Mouse (Mus musculus) skeletal muscle tissue, adult 2 months (tissue): ENCODE data around the gene Lactbl1.

Experiments
- DNase-seq: peaks from one replicate; pipeline ENCODE4 v3.0.0-alpha.2; 2012; ENCODE audit warnings: low read depth, low spot score

Lactbl1 gene

DNA sequence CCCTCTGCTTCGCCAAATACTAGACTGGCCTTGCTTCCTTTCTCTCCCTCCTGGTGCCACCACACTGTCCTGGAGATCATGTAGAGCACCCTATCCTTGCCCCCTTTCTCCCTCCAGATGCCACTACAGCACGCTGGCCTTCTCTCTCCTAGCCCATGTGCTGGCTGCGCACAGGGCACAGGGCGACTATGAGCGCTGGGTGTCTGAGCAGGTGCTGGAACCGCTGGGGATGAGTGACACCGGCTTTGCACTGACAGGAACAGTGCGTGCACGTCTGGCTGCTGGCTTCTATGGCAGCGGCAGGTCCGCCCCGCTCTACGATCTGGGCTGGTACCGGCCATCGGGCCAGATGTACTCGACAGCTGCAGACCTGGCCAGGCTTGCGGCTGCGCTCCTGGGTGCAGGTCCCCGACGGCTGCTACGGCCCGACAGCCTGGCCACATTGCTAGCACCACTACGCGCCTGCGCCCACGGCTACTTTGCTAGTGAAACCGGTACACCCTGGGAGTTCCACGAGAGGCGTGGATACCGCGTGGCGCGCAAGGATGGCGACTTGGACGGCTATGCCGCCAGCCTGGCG lies 14.7 kb downstream of the Lactbl1 start:
- DNase-seq, result no peak

DNA sequence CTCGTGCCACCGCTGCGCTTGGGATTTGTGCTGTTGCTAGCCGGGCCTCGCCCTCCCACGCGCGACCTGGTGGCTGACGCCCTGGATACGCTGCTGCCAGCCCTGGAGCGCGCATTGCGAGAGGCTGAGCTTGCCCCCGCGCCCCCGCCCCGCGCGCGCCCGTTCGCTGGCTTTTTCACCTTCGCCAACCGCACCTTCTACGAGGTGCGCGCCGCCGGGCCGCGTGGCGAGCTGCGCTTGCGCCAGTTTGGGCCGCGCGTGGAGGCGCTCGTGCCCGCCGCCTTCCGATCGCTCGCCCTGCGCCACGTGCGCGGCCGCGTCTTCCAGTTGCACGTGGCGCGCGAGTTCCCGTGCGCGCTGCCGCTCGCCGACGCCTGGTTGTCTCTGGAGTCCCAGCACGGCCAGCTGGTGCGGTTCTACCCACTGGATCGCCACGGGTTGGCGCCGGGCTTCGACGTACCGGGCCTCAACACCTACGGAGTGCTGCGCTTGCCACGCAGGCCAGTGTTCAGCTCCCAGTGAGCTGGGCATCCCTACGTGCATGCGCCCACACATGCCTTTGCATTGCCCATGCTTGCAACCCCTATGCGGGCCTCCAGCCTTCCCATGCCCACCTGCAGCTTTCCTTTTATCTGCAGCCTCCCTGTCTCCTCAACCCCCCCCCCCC lies 15.3 kb downstream of the Lactbl1 start:
- no peak for DNase-seq

- DNase-seq, result no peak
Observed at GRCm38 (mm10) chr4:136638230-136638750, 15.9 kb downstream of the Lactbl1 start.

DNA sequence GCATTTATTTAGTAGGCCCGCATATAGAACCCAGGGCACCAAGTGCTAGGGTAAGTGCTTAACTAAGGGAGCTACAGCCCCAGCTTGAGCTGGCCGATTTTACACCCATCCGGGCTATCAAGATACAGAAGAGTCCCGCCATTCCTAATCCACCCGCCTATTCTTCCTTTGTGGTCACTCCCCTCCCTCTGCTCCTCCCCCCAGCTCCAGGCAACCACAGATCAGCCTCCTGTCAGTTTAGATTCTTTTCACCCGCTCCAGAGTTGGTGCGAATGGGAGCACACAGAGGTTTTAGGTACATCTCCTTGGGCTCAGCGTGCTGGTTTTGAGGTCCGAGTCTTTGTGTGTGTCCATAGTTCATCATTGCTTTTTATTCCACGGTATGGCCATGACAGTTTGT lies 16.5 kb downstream of the Lactbl1 start:
- DNase-seq, result no peak

- peak; percentile 20 for DNase-seq
Observed at GRCm38 (mm10) chr4:136648922-136649479, 26.6 kb downstream of the Lactbl1 start.

DNA sequence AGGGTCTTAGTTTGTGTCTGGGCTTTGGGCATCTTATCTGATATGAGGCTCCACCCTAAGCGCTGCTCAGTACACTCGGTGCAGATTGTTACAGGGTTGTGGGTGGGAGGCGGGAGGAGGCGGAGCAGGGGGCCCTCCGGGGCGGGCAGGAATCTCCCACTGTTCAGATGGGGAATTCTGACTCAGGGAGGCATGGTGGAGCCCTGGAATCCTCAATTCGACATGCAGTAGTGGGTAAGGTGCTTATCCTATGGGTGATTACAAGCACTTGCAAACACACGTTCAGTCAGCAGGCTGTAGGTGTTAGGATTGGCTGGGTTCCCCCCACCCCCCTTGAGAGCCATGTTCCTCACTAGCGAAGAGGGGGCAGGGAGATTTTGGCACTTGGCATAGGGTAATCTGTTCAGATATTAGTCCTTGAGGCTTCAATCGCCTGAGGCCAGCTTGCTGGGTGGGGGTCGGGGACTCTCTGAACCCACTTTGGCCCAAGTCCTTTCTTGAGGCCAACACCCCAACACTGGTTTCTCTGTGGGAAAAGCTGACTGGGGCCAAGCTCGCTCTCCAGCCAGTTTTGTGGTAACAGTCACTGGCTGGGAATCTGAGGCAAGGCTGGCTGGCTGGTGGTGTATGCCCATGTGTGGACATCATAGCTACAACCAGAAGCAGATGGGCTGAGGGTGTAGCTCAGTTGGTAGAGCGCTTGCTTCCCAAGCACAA lies 27.2 kb downstream of the Lactbl1 start:
- no peak for DNase-seq

DNA sequence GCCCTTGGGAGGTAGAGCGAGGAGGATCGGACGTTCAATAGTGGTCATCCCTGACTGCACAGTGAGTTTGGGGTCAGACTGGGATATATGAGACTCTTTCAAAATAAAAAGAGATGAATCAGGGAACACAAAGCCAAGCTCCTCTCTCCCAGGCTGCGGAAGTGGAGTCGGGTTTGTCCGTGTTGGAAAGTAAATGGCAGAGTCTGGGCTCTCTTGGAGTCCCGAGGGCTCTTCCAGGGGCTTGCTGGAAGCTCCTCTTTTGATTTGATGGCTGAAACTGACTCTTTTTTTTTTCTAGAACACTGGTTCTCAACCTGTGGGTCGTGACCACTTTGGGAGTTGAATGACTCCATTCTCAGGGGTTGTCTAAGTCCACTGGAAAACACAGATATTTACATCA lies 27.8 kb downstream of the Lactbl1 start:
- DNase-seq, result no peak

DNA sequence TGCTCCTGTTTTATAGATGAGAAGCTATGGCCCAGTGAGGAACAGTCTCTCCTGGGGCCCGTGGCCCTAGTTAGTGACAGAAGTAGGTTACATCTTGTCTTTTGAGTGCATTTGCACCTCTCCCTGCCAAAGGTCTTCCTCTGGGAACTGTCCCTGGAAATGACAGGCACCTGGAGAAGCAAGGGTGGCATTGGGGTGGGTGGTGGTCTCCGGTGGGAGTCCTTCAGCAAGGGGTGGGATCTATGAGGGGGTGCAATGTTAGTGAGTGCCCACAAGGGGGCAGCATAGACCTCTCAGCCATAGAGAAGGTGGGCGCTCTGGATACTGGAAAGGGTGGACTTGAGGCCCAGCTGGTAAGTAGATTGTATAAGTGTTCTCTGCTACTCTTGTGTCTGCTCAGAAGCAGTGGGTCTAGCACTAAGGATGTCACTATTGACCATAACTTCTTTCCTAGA lies 29.0 kb downstream of the Lactbl1 start:
- DNase-seq, result no peak

DNA sequence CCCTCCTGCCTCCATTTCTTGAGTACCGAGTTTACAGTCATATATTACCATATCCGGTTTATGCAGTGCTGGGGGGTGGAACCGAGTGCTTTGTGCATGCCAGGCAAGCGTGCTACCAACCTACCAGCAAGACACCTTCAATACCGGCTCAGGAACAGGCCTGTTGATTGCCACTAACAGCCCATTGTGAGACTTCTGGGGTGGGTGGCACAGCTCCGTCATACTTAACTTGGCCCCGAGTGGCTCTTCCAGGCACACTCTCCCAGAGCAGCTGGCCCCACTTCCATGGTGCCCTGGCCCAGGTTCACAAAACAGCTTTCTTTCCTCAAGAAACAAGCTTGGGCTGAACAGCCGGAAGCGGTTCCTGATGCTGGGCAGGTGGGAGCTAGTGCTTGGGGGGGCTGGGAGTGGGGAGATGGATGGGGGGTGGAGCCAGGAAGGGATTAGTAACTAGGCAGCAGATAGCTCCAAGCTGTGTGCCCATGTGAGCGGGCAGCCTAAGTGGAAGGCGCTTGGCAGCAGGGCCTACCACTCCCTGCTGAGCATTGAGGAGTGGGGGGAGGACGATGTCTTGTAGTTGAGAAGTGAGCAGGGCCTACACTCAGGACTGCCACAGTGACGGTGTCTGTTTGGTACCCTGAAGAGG lies 29.6 kb downstream of the Lactbl1 start:
- no peak for DNase-seq

DNA sequence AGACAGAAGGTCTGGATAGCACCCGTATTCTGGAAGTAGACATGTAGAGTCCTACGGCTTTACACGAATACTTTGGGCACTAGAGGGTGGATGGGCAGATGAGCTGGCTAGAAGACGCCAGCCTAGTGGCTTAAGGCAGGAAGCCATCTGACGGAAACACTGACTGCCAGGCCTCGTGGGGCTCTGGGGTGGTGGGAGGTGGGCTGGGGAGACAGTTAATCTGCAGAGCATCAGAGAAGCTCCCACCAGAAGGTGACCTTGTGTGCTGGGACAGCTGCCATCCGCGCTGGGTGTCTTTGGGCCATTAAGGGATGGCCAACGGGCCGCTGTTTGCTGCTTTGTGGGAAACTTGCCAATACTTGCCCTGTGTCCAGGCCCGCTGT lies 30.1 kb downstream of the Lactbl1 start:
- DNase-seq, result no peak

- DNase-seq, result no peak
Observed at GRCm38 (mm10) chr4:136653019-136653418, 30.6 kb downstream of the Lactbl1 start.

DNA sequence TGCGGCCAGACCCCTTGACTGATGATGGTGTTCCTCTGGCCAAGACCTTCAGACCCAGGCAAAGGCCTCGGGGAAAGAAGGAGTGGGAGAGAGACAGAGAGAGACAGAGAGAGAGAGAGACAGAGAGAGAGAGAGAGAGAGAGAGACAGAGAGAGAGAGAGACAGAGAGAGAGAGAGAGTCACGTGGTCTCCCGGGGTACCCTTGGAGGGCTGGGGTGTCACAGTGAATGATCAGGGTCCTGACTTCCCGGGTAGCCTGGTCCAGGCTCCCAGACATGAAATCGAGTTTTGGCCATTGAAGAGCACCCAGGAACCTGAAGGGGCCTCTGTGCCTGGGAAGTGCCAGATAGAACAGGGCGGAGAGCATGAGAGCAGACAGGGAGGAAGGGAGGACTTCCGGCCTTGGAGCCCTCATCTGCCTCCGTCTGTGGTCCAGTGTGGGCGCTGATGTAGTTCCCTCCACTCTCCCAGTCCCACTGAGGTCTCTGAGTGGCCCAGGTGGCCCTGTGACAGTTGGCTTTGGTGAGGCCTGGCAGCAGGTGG lies 31.3 kb downstream of the Lactbl1 start:
- no peak for DNase-seq

GRCm38 (mm10) chr4:136657914-136658313 lies 35.5 kb downstream of the Lactbl1 start:
- DNase-seq, result no peak

DNA sequence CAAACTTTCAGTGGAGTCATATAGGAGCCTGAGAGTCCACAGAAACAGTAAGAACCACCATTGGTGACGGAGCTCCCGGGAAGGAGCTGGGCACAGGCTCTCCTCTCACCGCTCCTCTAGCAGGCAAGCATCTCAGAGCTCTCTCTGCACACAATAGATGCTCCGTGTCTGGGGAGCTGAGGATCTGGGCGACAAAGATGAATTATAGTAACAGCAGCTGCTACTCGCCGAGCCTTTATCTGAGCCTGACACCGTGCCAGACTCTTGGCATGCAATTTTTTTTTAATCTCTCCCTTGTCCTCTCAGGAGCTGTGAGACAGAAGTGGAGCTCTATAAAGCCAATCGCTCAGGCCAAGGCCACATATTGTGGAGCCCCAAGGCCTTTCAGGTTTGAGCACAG lies 42.6 kb downstream of the Lactbl1 start:
- no peak for DNase-seq

DNA sequence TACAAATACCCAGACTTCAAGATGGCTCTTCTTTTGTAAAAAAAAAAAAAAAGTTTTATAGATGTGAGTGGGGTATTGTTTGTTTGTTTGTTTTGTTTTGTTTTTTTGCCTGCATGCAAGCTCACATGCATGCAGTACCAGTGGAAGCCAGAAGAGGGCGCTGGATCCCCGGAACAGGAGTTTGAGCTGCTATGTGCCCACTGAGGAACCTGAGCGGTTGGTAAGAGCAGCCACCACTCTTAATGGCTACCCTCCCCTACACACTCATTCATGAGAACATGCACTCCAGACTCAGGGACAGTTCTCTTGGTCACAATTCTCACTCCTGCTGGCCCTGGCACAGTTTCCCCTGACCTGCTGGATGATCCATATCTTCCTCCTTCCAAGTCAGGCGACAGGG lies 43.6 kb downstream of the Lactbl1 start:
- DNase-seq, result no peak

GRCm38 (mm10) chr4:136667757-136668156 lies 45.3 kb downstream of the Lactbl1 start:
- no peak for DNase-seq

DNA sequence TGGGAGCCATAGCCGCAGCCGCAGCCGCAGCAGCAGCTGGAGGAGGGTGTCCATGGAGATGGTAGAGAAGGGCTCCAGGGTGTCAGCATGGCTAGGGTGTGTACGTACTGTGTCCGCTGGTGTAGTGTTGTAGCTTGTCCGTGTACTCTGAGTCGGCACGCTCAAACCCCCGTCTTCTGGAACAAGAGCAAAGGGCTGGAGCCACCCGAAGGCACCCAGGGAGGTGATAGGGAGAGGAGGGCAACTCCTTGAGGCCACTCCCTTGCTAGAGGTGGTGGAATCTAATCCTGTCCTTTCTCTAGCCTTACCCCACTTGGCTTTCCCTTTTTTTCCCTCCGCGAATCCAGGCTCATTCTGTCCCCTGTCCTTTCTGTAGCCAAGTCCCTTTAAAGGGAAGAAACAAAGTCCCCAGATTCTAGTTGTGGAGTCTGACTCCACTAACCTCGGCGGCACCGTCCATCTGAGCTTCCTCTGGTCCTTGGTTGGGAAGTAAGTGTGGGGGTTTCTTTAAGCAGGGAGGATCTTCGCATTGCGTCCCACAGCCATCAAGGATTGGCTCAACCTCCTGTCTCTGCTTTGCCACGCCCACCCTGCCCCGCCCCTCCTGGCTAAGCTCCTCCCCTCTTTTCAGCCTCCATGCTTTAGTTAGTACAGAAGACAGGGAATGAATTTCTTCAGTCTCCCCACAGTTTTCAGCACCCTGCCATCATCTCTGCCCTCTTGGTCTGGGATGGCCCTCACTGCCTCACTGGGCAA lies 50.1 kb downstream of the Lactbl1 start:
- no peak for DNase-seq

DNA sequence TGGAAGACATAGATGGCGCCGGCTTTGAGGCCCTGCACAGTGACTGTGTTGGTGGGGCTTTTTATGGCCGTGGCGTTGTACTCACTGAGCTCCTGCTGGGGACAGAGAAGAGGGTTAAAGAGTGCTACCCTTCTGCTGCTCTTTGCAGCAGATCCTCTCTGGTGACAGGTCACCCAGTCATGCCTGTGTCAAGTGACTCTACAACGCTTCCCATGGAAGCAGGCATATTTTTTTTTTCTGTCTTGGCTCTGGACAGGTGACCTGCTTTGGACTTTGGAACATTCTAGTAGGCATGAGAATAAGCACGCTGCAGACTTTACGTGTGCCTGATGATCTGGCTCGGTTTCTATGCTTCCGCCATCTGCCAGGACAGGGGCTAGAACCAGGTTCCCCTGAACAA lies 53.0 kb downstream of the Lactbl1 start:
- DNase-seq, result no peak

GRCm38 (mm10) chr4:136678480-136678879 lies 56.1 kb downstream of the Lactbl1 start:
- peak; percentile 69 for DNase-seq

GRCm38 (mm10) chr4:136679221-136679620 lies 56.8 kb downstream of the Lactbl1 start:
- no peak for DNase-seq

- DNase-seq, result no peak
Observed at GRCm38 (mm10) chr4:136680641-136681040, 58.2 kb downstream of the Lactbl1 start.
